Mouse (Mus musculus) megakaryocyte, adult 5-6 weeks (primary cell): ENCODE data around the gene Ccdc12. TPM values are rescaled to one million over a fixed set of nuclear protein-coding genes. Genes with fewer than 3 reads are reported as not detected.
"Not testable (repeated sequence)": the region's sequence is repeated elsewhere in the genome, so short reads cannot be mapped to it uniquely, and the experiment has no call there.

Experiments
- ATAC-seq: 2 replicates; pipeline ENCODE4 v1.8.0; 2016; ENCODE audit warnings: mild to moderate bottlenecking, inconsistent platforms; ENCODE audit not compliant: poor library complexity, severe bottlenecking
- total RNA-seq, 2 experiments: library from RNA; stranded (forward) in 1 of 2; stranded (reverse) in 1 of 2; fragments of 153-499, 151-499 nt in 1 of 2; fragments of 221-1000, 200-1000 nt in 1 of 2; gene quantifications; 2 replicates each; pipeline versions ENCODE4 v1.2.3 to v1.2.4; 2015 to 2017

Gene Ccdc12
- total RNA-seq, 2 experiments from 2014 or later, result 180 to 204 TPM

DNA sequence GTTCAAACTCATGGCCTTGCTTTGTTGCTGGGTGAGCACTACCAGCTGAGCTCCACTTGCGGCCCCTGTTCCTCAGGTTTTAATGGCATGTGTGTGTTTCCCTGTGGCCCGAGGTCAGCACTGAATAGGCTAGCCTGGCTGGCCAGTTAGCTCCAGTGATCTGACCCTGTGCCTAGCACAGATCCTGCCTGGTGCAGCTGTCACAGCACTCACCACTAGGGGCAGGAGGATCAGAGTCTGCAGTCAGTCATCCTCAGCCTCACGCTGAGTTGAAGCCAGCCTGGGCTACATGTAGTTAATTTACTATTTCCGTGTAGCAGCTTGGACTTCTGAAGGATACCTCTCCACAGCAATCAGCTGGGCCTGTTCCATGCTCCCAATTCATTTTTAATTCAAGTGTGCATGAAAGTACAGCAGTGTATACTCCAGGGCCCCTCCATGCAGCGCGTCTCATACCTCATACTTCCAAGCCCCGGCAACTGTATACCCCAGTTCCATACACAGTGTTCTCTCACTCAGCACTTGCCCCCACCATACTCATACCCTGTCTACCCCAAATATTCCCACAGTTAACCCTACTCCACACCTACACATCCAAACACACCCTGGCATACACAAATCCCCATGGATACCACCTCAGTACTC lies 16.3 kb downstream of the Ccdc12 start:
- ATAC-seq, result peak; percentile 27; the same call in 1 of the 2 replicates

DNA sequence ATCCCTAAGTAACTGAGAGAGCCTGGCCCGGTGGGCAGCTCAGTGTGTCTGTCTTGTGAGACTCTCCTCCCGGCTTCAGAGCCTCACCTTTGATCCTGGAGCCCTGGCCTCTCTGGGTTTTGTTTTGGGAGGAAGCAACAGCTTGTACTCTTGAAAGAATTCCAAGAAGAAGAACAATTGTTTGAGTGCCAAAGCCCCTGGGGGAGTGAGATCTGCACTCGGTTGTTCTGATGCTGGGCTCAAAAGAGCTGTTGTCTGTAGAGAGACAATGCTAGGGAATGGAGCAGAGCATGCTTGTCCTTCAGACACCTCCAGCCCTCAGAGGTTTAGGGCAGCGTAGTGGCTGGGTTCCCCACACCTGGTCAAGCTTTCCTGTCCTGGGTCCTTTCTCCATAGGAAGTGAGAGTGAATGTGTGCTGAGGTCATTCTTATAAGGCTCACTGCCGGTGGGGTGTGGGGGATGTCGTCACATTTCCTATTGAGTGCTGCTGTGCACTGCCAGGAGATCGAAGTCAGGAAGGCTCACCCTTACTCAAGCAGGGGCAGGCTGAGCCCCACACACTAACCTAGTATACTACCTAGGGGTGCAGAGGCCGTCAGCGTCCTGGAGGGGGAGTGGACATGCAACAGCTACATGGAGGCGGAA lies 16.9 kb downstream of the Ccdc12 start:
- ATAC-seq, result peak; percentile 15

DNA sequence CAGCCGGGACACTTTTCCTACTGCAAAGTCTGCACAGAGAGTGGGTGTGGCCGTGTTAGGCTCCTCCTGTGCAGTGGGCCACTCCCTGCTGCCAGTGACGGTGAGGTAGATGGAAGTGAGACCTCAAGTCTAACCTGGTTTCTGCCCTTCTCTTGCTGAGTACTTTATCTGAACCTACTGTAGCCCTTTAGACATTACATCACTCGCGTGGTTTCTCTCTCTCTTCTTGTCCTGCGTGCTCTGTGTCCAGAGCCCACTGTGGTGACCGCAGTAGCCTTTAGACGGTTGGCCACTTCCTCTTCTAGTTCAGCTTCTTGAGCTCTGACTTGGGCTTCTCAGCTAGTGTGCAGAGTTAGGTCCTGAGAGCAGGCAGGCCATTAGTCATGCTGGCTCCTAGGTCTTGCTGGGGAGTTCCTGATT lies 20.2 kb downstream of the Ccdc12 start:
- ATAC-seq, result peak; percentile 84

DNA sequence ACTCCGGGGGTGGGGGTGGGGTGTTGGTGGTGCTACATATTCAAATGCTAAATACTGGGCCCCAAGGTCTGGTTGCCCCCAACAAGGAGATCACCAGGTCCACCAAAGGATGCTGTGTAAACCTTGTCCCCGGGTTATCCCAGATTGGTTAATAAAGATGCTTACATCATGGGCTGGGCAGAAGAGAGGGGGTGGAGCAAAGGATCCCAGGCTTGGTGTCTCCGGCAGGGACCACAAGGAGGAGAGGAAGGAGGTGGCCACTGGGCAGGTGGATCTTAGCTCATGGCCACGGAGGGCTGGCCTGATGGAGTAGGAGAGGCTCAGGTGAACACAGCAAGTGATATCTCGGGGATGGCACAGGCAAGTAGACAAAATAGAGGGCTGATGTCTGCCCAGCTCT lies 22.6 kb downstream of the Ccdc12 start:
- ATAC-seq, result no peak

DNA sequence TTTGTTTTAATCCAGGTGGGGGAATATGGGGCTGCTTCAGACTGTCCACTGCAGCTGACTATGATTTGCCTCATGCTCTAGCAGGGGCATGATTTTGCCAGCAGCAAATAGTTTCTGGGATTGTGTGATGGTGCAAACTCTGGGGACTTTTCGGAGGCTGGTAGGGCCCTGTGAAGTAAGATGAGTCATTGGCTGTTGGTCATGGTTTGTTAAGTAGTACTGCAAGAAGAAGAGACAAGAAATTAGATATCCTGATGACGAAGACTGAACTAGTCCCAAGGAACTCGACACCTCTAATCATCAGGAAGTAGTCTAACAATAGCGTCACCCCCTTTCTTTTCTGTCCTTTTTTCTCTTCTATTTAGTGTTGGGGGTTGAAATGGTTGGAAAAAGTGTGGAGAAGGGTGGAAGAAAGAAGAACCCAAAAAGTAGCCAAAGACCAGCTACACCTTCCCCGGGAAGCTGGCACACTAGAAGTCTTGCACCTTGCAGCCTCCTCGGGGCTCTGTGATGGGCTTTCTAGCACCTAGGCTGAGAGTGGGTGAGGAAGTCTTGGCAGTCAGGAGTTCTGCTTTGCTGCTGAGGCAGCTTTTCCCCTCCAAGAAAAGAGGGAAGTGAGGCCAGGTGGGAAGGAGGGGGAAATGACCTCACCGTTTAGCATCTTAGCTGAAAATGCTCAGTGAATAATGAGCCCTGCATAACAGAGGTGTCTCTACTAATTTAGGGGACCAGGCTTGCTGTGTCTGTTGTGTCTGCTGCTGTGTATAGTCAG lies 24.6 kb downstream of the Ccdc12 start:
- peak; percentile 25 for ATAC-seq

DNA sequence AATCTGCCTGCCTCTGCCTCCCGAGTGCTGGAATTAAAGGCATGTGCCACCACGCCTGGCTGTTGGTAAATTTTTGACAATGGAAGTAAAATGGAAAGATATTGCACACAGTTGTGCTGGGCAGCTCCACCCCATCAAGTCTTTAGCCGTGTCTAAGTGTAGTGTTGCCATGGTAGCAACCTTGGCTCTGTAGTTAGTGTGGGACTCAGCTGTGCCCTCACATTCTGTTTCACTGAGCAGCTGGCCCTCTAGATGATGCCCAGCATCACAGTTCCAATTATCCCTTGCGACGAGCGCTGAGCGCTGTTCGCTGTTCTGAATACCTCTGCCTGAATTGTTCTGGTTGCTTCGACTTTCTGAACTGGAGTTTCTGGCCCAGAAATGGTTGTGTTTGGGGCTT lies 25.5 kb downstream of the Ccdc12 start:
- ATAC-seq, result no peak

DNA sequence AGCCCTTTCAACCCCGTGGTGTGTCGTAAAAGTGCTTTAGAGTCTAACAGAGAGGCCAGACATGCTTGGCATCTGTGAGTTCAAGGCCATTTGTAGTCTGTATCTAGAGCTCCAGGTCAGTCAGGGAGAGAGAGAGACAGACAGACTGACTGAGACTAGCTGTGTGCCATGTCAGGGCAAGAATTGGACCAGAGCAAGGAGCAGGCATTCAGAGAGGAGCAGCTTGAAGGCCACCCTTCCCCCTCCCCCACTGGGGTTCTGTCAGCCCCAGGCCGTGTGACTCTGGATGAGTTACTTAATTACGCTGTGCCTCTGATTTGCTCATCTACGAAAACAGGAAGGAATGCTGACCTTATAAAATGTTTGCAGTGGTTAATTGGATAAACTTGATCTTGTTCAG lies 26.0 kb downstream of the Ccdc12 start:
- ATAC-seq, result peak; percentile 22; the same call in 1 of the 2 replicates

DNA sequence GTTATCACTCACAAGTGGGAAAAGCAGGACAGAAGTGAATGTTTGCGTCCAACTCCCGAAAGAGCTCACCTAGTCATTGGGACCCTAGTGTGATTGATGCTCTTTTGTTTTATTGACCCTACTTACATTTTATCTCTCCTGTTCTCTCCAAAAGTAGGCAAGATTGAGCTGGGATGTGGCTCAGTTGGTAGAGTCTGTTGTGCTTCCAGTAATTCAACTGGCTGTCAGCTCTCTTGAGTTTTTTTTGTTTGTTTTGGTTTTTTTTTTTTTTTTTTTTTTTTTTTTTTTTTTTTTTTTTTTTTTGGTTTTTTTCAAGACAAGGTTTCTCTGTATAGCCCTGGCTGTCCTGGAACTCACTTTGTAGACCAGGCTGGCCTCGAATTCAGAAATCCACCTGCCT lies 26.4 kb downstream of the Ccdc12 start:
- not testable (repeated sequence) for ATAC-seq

DNA sequence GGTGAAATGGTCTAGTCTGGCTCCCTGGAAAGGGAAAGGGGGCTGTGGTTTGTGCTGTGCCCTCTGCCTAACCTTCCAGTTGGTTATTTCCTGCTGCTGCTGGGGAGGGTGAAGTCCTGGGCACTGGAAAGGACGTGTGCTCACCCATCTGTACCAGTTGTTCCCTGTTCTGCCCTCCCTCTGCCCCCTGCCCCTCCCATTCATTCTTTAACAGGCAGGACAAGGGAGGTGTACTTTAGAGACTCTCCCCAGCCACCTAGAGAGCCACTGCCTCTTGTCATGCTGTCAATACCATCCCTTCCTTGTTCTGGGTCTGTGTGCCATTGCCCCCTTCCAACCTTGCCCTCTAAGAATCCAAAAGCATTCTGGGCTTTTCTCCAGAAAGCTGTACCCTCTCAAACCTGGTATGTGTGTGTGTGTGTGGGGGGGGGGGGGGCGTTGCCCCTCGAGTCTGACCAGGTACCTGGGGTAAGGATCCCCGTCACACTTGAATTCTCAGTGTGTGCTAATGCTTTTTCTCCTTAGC lies 27.3 kb downstream of the Ccdc12 start:
- no peak for ATAC-seq

DNA sequence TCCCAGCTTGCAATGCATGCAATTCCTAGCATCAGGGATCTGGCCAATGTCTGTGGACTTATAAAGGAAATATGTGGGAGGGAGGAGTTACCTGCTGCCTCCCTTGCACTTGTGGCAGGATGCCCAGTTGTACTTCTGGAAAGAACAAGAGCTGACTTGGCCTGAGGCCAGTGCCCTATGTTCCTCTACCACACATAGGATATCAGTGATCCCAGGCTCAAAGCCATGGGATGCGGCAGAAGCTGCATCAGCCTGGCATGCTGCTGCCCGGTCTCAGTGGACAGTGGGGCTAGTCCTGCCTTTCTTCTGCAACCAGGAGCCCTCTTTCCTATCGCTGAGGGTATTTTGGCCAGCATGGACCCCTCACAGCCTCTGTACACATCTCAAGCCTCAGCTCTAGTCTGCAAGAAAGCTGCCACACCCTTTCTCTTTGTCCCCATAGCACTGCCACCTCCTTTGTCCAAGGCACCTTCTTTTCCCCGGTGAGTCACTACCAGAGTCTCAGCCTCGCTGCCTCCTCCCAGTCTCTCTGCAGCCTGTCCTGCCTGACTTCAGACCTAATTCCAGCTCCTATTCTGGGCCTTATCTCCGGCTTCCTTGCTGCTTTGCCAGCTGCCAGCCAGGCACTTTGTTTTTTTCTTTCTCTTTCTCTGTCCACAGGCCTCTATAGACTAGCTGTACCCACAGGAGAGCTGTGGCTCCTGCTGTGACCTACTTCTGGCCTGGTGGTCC lies 28.0 kb downstream of the Ccdc12 start:
- no peak for ATAC-seq

DNA sequence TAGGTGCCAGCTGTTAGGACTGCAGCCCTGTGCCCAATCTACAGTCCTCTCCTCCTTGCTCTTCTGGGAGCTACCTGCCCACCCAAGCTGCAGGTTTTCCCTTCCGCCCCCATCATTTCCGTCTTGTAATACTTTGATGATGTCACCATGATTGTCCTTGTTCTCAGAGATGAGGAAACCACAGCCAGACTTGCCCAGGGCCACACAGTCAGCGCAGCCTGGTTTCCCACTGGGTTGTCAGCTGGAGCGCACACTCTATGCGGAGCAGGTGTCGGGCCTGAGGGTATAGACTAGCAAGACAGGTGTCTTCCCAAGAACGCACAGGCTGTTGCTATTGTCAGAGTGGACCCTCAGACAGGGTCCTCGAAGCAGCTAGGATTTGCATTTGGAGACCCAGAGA lies 28.9 kb downstream of the Ccdc12 start:
- ATAC-seq, result peak; percentile 31

DNA sequence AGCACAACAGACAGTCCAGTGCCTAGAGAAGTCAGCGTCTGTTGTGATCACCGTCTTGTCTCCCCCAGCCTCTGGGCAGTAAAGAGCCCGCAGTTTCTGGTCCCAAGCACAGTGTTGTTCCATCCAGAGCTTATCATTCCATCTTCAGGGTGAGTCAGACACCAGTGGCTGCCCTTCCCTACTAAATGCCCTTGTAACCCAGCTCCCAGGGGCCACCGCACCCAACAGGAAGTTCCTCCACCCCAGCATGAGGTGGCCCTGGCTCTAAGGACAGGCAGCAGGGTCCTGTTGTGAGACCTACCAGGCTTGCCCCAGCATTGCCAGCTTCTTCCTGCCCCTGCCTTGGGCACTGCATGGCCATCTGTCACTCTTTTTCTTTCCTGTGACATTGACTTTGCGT lies 29.3 kb downstream of the Ccdc12 start:
- ATAC-seq, result peak; percentile 80

DNA sequence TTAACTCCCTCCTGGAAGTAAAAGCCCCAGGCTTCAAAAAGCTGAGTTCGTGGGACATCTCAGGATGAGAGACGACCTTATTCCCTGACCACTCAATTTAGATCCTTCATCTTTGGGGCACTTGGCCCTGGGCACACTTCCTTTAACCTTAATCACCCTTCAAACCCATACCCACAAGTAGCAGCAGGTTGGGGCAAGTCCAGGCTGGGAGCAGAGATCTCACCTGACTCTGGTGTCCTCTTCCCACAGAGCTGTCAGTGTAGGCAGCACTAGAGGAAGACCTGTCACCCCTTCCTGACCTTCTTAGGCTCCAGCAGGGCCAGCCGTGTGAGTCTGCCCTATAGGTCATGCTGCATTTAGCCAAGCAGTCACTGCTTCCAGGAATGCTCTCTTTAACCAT lies 30.2 kb downstream of the Ccdc12 start:
- ATAC-seq, result no peak

DNA sequence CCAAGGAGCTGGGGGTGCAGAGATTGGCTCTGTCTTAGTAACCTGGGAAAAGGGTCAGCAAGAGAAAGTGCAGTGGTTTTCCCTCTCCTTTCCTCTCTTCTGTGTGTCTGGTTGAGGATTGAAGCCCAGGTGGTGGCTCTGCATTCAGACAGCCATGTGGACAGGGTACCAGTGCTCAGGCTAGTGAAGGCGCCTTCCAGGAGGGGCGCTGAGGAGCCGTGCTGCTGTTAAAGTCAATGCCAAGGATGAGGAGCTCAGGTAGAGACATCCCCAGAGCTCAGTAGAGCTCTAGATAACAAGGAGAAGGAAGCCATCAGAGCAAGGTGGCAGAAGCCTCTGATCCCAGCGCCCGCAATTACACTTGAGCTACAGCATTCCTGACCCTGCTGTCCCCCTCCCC lies 30.8 kb downstream of the Ccdc12 start:
- ATAC-seq, result no peak

DNA sequence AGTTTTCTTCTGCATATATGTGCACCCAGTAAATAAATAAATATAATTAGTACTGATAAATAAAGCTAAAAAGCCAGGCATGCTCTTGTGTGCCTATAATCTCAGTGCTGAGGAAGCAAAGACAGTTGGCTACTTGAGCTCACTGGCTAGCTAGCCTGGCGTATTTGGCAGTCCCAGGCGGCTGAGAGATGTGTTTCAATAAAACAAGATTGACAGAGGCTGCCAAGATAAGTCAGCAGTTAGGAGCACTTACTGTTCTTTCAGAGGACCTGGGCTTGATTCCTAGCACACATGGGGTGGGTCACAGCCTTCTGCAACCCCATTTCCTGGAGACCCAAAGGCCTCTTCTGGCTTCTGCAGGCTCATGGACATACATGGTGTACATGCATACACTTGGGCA lies 31.5 kb downstream of the Ccdc12 start:
- ATAC-seq, result no peak

DNA sequence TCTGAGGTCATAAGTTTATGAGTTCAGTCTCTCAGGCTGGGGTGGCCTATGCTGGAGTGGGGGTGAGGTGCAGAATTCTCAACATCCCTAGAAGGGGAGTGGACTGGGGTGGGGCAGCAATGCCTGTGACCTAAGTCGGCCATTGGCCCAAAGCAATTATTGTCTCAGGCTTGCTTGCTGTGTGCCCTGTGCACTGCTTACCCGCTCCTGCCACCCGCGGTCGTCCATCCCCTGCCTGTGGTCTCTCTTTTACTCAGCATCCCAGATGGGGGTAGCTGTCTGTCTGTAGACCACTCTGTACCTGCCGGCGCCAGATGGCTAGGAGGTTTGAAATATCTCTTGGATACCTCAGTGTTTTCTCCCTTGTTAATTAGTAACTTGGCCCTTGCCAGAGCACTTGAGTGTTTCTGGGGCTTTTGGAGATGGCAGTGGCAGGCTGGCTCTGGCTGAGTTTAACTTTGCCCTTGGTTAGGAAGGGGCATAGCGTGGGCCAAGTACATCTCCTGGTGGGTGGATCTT lies 33.0 kb downstream of the Ccdc12 start:
- no peak for ATAC-seq

DNA sequence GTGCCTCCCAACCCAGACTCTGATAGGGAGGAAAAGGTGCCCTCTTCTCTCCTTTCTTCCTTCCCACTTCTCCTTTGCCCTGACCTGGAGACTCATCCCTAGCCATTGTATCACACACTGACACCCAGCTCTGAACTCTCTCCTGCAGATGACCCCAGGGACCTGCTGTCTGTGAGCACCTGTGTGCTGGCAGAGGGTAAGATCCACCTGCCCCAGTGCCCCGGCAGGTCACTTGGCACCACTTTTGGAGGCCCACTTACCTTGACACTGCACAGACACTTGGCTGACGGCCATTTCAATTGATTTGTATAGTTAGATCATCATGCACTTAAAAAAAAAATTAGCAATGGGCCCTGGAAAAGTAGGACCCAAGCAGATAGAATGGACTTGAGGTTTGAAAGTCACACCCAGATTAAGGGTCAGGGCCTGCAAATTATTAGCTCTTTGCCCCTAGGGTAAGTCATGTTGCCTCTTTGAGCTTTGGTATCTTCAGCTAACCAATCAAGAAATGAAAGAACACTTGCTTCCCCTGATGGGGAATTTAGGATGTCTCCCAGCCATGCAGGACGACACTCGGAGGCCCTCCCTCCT lies 39.0 kb downstream of the Ccdc12 start:
- no peak for ATAC-seq

DNA sequence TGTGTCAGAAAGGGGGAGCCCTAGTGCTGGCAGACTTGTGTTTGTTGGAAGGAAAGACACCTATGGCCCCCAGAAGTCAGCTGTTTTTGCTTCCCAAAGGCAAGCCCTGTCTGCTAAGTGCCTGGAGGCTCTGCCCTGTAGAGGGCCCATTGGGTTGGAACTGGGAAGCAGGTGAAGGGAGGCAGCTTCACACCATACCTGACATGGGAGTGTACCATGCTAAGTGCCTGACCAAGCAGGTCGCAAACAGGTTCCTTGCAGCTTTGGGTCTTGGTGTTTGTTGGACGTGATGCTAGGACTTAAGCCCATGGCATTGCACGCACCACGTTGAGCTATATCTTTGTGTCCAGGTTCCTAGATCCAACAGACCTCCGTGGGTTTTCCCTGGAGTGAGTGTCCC lies 40.1 kb downstream of the Ccdc12 start:
- ATAC-seq, result no peak

DNA sequence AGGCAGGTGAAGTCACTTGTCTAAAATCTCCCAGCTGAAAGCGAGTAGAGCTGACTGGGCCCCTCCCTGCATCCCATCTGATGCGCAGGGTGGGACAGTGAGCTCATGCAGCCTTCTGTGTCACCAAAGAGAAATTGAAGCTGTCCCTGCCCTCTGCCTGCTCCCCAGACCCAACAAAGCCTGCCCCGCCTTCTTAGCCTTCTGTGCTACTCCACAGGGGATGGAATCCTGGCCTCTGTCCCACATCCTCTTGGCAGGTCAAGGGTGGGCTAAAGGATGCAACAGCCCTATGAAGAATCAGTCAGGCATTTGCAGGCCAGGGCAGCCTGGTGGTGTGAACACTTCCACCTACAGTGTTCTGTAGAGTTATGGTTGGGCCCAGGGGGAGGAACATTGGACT lies 41.2 kb downstream of the Ccdc12 start:
- no peak for ATAC-seq

DNA sequence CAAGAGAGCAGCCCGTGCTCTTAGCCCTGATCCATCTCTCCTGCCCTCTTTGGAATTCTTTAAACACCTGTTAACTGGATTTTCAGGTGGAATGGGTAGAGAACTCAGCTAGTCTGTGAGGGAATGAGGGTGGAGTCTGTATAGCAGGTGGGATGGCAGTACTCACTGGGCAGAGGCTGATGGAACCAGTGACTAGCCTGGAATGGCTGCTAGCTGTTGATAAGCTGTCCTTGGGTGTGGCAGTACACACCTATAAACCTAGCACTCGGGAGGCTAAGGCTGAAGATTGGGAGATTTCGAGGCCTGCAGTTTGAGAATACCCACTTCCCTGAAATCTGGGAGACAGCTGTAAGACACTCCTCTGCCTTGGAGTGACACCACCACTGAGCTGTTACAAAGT lies 43.3 kb downstream of the Ccdc12 start:
- ATAC-seq, result no peak
